Mouse (Mus musculus) cerebellum, adult 11 months (tissue): ENCODE results near the gene Ftsj3.
"Not testable (repeated sequence)": the region's sequence is repeated elsewhere in the genome, so short reads cannot be mapped to it uniquely, and the experiment has no call there.

ENCODE experiments used
- DNase-seq: peaks from one replicate; pipeline ENCODE4 v3.0.0; 2022

Gene Ftsj3

GRCm38 (mm10) chr11:106201337-106202122 is 54.3 kb downstream of the Ftsj3 start:
- no peak for DNase-seq

DNA sequence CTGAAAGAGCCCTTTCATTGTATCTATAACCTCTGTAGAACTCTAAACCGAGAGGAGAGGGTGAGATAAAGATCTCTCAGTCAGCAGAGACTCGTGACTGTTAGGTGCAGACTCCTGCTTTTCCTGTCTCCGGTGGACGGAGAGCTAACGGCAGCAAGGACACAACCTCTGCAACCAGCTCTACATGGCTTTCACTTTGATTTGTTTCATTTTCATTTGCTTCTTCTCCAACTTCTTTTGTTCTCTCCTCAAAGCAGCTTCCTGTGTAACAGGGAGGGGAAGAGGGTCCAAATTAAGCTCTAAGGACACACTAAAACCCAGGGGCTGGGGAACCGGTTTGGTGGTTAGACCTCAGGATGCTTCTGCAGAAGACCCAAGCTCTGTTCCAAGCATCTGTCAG is 55.1 kb downstream of the Ftsj3 start:
- DNase-seq: no peak

DNA sequence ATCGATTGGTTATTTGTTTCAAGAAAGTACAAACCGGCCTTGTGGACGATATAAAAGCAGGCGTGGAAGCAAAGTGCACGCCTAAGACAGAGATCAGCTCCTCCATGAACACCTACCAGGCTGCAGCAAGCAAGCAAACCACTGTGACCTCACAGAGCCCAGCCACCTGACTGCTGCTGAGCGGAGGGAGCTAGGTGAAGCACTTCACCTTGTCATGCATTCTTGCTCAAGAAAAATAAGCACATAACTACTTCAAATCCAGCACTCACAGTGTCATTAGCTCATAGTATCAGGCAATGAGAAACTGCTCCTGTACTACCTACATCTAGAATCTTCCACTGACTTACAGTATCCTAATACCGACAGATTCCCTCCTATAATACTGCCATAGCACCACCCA is 55.9 kb downstream of the Ftsj3 start:
- not testable (repeated sequence) for DNase-seq
